Comparison of ENCODE assay signal across 26 mouse cellular contexts in genomic region chr4:136524309-136524708, GRCm38 (mm10). TPM values are rescaled to one million over a fixed set of nuclear protein-coding genes. Genes with fewer than 3 reads are reported as not detected.
DNase-seq lines count a peak whose midpoint lies in the region; ATAC-seq and TF ChIP-seq lines count a peak whose summit lies in the region.
"Had no signal": no experiment of that assay in that cellular context is flagged by ENCODE, and none has a peak within 500 bp of the region (broad histone marks: within the 10 kb centered on the region; RNA-seq: fewer than 3 reads in every experiment).

No protein-coding gene starts in this region.

- H3K9ac ChIP-seq in liver, embryonic 14.5 days (replicated peaks) = no peak overlapping the region
- H3K9ac ChIP-seq: embryonic facial prominence, embryonic 13.5 days; heart, embryonic 15.5 days; hindbrain, embryonic 13.5 days had no signal

- ATAC-seq in erythroblast, adult 5-6 weeks (replicated peaks; ENCODE audit: low FRiP score, poor library complexity, severe bottlenecking) = peak; percentile 64; the same call in 1 of the 2 replicates
- ATAC-seq in liver, embryonic 14.5 days (ENCODE audit: insufficient read depth) = peak; percentile 76
- peak; percentile 57 for ATAC-seq in megakaryocyte progenitor cell, adult 5-6 weeks (replicated peaks; ENCODE audit: poor library complexity)
- ATAC-seq: activated CD4-positive, CD25-positive, alpha-beta regulatory T cell, adult 4 months; CD4-positive, CD25-positive, alpha-beta regulatory T cell, adult 4 months; forebrain, embryonic 14.5 days; hindbrain, postnatal 0 days; Patski had no signal

- no peak overlapping the region for H3K4me2 ChIP-seq in liver, embryonic 14.5 days (ENCODE audit: low read depth)
- H3K4me2 ChIP-seq: embryonic facial prominence, embryonic 13.5 days; heart, embryonic 11.5 days; heart, embryonic 15.5 days; hindbrain, embryonic 13.5 days had no signal

- no peak overlapping the region for H3K27ac ChIP-seq in liver, embryonic 14.5 days
- H3K27ac ChIP-seq: embryonic facial prominence, embryonic 13.5 days; forebrain, embryonic 10.5 days; heart, adult 2 months; heart, embryonic 15.5 days; hindbrain, embryonic 13.5 days; hindbrain, postnatal 0 days had no signal

- no peak overlapping the region for H3K4me3 ChIP-seq in liver, embryonic 14.5 days (ENCODE audit: insufficient read depth in 1 of 2, low read depth in 2 of 2, low read length in 2 of 2)
- H3K4me3 ChIP-seq: embryonic facial prominence, embryonic 13.5 days; forebrain, embryonic 10.5 days; heart, adult 2 months; heart, embryonic 15.5 days; hindbrain, embryonic 13.5 days had no signal

- no peaks in the 10 kb centered on the region for H3K9me3 ChIP-seq in liver, embryonic 14.5 days (ENCODE audit: control insufficient read depth, low read length)
- H3K9me3 ChIP-seq: embryonic facial prominence, embryonic 13.5 days; forebrain, embryonic 10.5 days; G1E; heart, embryonic 15.5 days; hindbrain, embryonic 13.5 days had no signal

- TF ChIP-seq EP300 in liver, embryonic 14.5 days (IDR thresholded peaks at IDR 0.05; ENCODE audit: low read depth) = 0 out of 2 replicates have a peak, but pooled peaks have one; percentile 24

- no peaks in the 10 kb centered on the region for H3K36me3 ChIP-seq in liver, embryonic 14.5 days (replicated peaks; ENCODE audit: control insufficient read depth, insufficient read depth, low read depth)
- H3K36me3 ChIP-seq: G1E; hindbrain, embryonic 13.5 days had no signal

- WGBS in liver, embryonic 14.5 days (ENCODE audit: insufficient replicate concordance) = 31% methylated on average over 2 of the region's 2 CpGs

- no peak for TF ChIP-seq CTCF in liver, embryonic 14.5 days (IDR thresholded peaks at IDR 0.05; ENCODE audit: low read depth)

- H3K4me1 ChIP-seq in liver, embryonic 14.5 days (replicated peaks; ENCODE audit: control insufficient read depth in 2 of 2, insufficient read depth in 2 of 2, low read length in 1 of 2) = peaks cover 0 to 2% of the 10 kb centered on the region in 2 experiments; a peak in 2 of 4 replicates
- H3K4me1 ChIP-seq: embryonic facial prominence, embryonic 13.5 days; forebrain, embryonic 10.5 days; heart, embryonic 15.5 days; hindbrain, embryonic 13.5 days had no signal

- DNase-seq in MEL-GATA-1-ER (ENCODE audit: extremely low read depth, low read depth) = peak; percentile 24
- DNase-seq in liver, embryonic 14.5 days (ENCODE audit: low read depth in 3 of 3, low spot score in 3 of 3) = peak in 2 of 3 experiments; percentile 33 to 40
- no peak for DNase-seq in kidney, adult 11 months
- DNase-seq in layer of hippocampus, postnatal 10 days (ENCODE audit: low spot score in 2 of 2) = no peak
- DNase-seq in adrenal gland, adult 2 months = no peak
- no peak for DNase-seq in frontal cortex, postnatal 25 days (ENCODE audit: low spot score in 2 of 2)
- DNase-seq: adrenal gland, postnatal 36 days; B cell, adult 2 months; cerebellum, adult 11-12 months; cerebellum, adult 9-10 months; cerebellum, postnatal 25 days; heart, adult 2 months; heart, postnatal 14 days had no signal

- no peaks in the 10 kb centered on the region for H3K27me3 ChIP-seq in liver, embryonic 14.5 days (ENCODE audit: control insufficient read depth, insufficient read depth, low read length)
- H3K27me3 ChIP-seq: embryonic facial prominence, embryonic 13.5 days; heart, embryonic 15.5 days; hindbrain, embryonic 13.5 days; Patski had no signal

RNA-seq across cellular contexts. Expression of gene Luzp1, which starts 54.7 kb away (rescaled TPM):
- total RNA-seq in erythroblast, adult 5-6 weeks (2015; ENCODE audit: low replicate concordance) = 0.42 and 1.2 TPM in 2 replicates
- total RNA-seq in erythroblast, adult 5-6 weeks (2017; ENCODE audit: low replicate concordance) = 1.0 and 10.7 TPM in 2 replicates
- polyA plus RNA-seq in liver, embryonic 14.5 days (2012; rRNA removed) = 1.6 and 1.8 TPM in 2 replicates
- 6.8 and 8.2 TPM in 2 replicates for polyA plus RNA-seq in liver, embryonic 14.5 days (2014; fragmentation: Nextera tagmentation; extraction: Ambion mirVana)
- 3.4 and 3.7 TPM in 2 replicates for total RNA-seq in megakaryocyte progenitor cell, adult 5-6 weeks (2015)
- total RNA-seq in megakaryocyte progenitor cell, adult 5-6 weeks (2017) = 2.3 and 3.3 TPM in 2 replicates
- 10 to 100 TPM; 47.3 to 50.2 TPM for total RNA-seq in layer of hippocampus, postnatal 10 days (2021)
- 10 to 100 TPM; 29.3 to 37.1 TPM for total RNA-seq in adrenal gland, adult 2 months (2021)
- 3.9 and 4.4 TPM in 2 replicates for polyA plus RNA-seq in adrenal gland, adult 2 months (2012; rRNA removed)
- polyA plus RNA-seq: G1E had no signal

Comparison
In these comparisons a context has a peak if more than half of its experiments do, and no peak if none do; other contexts are left out.
1. DNase-seq: peak in MEL-GATA-1-ER (single experiment) and liver, embryonic 14.5 days (2 of 3); none in kidney, adult 11 months (single experiment), layer of hippocampus, postnatal 10 days (0 of 2), adrenal gland, adult 2 months (single experiment) and frontal cortex, postnatal 25 days (0 of 2).
2. Peak in every context shown above with its lines, with median percentiles within 50 percentile points of each other: ATAC-seq.